In the genomic region with DNA sequence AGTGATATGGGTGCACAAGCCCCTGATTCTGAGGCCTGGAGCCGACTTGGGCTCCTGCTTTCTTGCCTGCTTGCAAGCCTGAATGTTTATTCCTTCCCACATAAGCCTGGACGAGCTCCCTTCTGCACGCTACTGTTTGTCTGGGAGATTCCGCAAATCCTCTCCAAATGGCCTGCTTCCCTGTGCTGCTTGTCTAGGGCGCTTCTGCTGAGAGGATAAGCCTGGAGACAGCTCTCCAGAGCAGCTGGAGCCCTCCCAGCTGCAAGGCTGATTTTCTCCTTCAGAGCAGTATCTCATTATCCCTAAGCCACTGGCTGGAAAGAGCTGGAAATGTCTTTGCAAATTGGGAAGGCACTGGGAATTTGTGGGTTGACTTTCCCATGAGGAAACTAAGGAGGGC, we compare ENCODE assay signal across 18 mouse cellular contexts. TPM values are rescaled to one million over a fixed set of nuclear protein-coding genes. Genes with fewer than 3 reads are reported as not detected.
DNase-seq lines count a peak whose midpoint lies in the region; ATAC-seq and TF ChIP-seq lines count a peak whose summit lies in the region.
"Had no signal": no experiment of that assay in that cellular context is flagged by ENCODE, and none has a peak within 500 bp of the region (broad histone marks: within the 10 kb centered on the region; RNA-seq: fewer than 3 reads in every experiment).

No protein-coding gene starts in this region.

- WGBS in hindbrain, postnatal 0 days: 67% methylated on average over 5 of the region's 5 CpGs
- WGBS in hindbrain, embryonic 14.5 days: 77% methylated on average over 5 of the region's 5 CpGs
- WGBS in midbrain, embryonic 16.5 days: 31% methylated on average over 5 of the region's 5 CpGs

- no peaks in the 10 kb centered on the region for H3K27me3 ChIP-seq in hindbrain, postnatal 0 days (ENCODE audit: insufficient read depth, low read length)
- no peaks in the 10 kb centered on the region for H3K27me3 ChIP-seq in hindbrain, embryonic 14.5 days (ENCODE audit: control insufficient read depth, insufficient read depth, low read length)
- H3K27me3 ChIP-seq in midbrain, embryonic 16.5 days (ENCODE audit: control insufficient read depth, insufficient read depth, low read depth, low read length): no peaks in the 10 kb centered on the region
- H3K27me3 ChIP-seq: hindbrain, embryonic 13.5 days; kidney, embryonic 15.5 days; limb, embryonic 15.5 days; lung, embryonic 15.5 days had no signal

- no peak overlapping the region for H3K4me2 ChIP-seq in hindbrain, postnatal 0 days (ENCODE audit: low read depth, low read length)
- no peak overlapping the region for H3K4me2 ChIP-seq in hindbrain, embryonic 14.5 days (replicated peaks)
- no peak overlapping the region for H3K4me2 ChIP-seq in midbrain, embryonic 16.5 days (ENCODE audit: low read length)
- H3K4me2 ChIP-seq: hindbrain, embryonic 13.5 days; kidney, embryonic 15.5 days; limb, embryonic 15.5 days; lung, embryonic 15.5 days had no signal

- no peak overlapping the region for H3K9ac ChIP-seq in hindbrain, postnatal 0 days (replicated peaks; ENCODE audit: low read length)
- no peak overlapping the region for H3K9ac ChIP-seq in hindbrain, embryonic 14.5 days
- no peak overlapping the region for H3K9ac ChIP-seq in midbrain, embryonic 16.5 days (ENCODE audit: low read depth, low read length)
- H3K9ac ChIP-seq: hindbrain, embryonic 13.5 days; kidney, embryonic 15.5 days; limb, embryonic 15.5 days; lung, embryonic 15.5 days had no signal

- H3K4me1 ChIP-seq in hindbrain, postnatal 0 days (ENCODE audit: insufficient read depth, low read length): no peaks in the 10 kb centered on the region
- no peaks in the 10 kb centered on the region for H3K4me1 ChIP-seq in hindbrain, embryonic 14.5 days (replicated peaks; ENCODE audit: control insufficient read depth, insufficient read depth, low read length)
- 0 out of 2 replicates have a peak, but pooled peaks cover 2% of the 10 kb centered on the region for H3K4me1 ChIP-seq in midbrain, embryonic 16.5 days (ENCODE audit: control insufficient read depth, insufficient read depth, low read length)
- H3K4me1 ChIP-seq: hindbrain, embryonic 13.5 days; kidney, embryonic 15.5 days; lung, embryonic 15.5 days had no signal

- no peak overlapping the region for H3K27ac ChIP-seq in hindbrain, postnatal 0 days
- H3K27ac ChIP-seq in hindbrain, embryonic 14.5 days: no peak overlapping the region
- peak overlapping the region; percentile 45; the same call in 1 of the 2 replicates for H3K27ac ChIP-seq in midbrain, embryonic 16.5 days (ENCODE audit: low read length)
- H3K27ac ChIP-seq: forebrain, embryonic 10.5 days; heart, embryonic 10.5 days; hindbrain, embryonic 13.5 days; kidney, embryonic 15.5 days; limb, embryonic 15.5 days; lung, embryonic 15.5 days had no signal

- no peak for TF ChIP-seq CTCF in hindbrain, postnatal 0 days (IDR thresholded peaks at IDR 0.05; ENCODE audit: low read depth)

- H3K9me3 ChIP-seq in hindbrain, postnatal 0 days (ENCODE audit: low read length): no peaks in the 10 kb centered on the region
- no peaks in the 10 kb centered on the region for H3K9me3 ChIP-seq in hindbrain, embryonic 14.5 days (ENCODE audit: control insufficient read depth, low read length)
- no peaks in the 10 kb centered on the region for H3K9me3 ChIP-seq in midbrain, embryonic 16.5 days (replicated peaks; ENCODE audit: control insufficient read depth, low read length, poor library complexity, severe bottlenecking)
- H3K9me3 ChIP-seq: forebrain, embryonic 10.5 days; heart, embryonic 10.5 days; hindbrain, embryonic 13.5 days; kidney, embryonic 15.5 days; limb, embryonic 15.5 days; lung, embryonic 15.5 days had no signal

- peak; percentile 30 for DNase-seq in hindbrain, postnatal 0 days (ENCODE audit: low spot score)
- no peak for DNase-seq in hindbrain, embryonic 14.5 days (ENCODE audit: low spot score)
- peak; percentile 28 for DNase-seq in right cerebral cortex, postnatal 14 days
- DNase-seq in right cerebral cortex, postnatal 25 days: no peak
- DNase-seq: cerebellum, adult 8-10 months had no signal

- no peak overlapping the region for H3K4me3 ChIP-seq in hindbrain, postnatal 0 days (ENCODE audit: low read length)
- no peak overlapping the region for H3K4me3 ChIP-seq in hindbrain, embryonic 14.5 days (replicated peaks; ENCODE audit: low read length)
- H3K4me3 ChIP-seq in midbrain, embryonic 16.5 days (ENCODE audit: low read depth, low read length): no peak overlapping the region
- H3K4me3 ChIP-seq: forebrain, embryonic 10.5 days; heart, embryonic 10.5 days; hindbrain, embryonic 13.5 days; kidney, embryonic 15.5 days; limb, embryonic 15.5 days; lung, embryonic 15.5 days had no signal

- H3K36me3 ChIP-seq in hindbrain, postnatal 0 days (ENCODE audit: insufficient read depth, low read length): no peaks in the 10 kb centered on the region
- H3K36me3 ChIP-seq in hindbrain, embryonic 14.5 days (replicated peaks; ENCODE audit: control insufficient read depth, insufficient read depth): no peaks in the 10 kb centered on the region
- H3K36me3 ChIP-seq in midbrain, embryonic 16.5 days (ENCODE audit: control insufficient read depth, insufficient read depth, low read length): no peaks in the 10 kb centered on the region
- H3K36me3 ChIP-seq: forebrain, embryonic 10.5 days; heart, embryonic 10.5 days; hindbrain, embryonic 13.5 days; kidney, embryonic 15.5 days; limb, embryonic 15.5 days; lung, embryonic 15.5 days had no signal

- no peak for ATAC-seq in hindbrain, postnatal 0 days
- ATAC-seq in hindbrain, embryonic 14.5 days (ENCODE audit: low FRiP score): no peak
- ATAC-seq in midbrain, embryonic 16.5 days: no peak
- no peak for ATAC-seq in CD4-positive, CD25-positive, alpha-beta regulatory T cell, adult 4 months
- no peak for ATAC-seq in activated CD4-positive, CD25-positive, alpha-beta regulatory T cell, adult 4 months

RNA-seq across cellular contexts. Expression of gene Cyb5rl, which starts 8.7 kb away (rescaled TPM):
- total RNA-seq in hindbrain, postnatal 0 days (2014; rRNA removed): 8.7 and 21.3 TPM in 2 replicates
- polyA plus RNA-seq in hindbrain, postnatal 0 days (2015; fragmentation: Nextera tagmentation; extraction: Ambion mirVana): 4.1 and 4.6 TPM in 2 replicates
- polyA plus RNA-seq in hindbrain, embryonic 14.5 days (2014; fragmentation: Nextera tagmentation; extraction: Ambion mirVana): 2.7 and 4.8 TPM in 2 replicates
- 4.1 and 7.2 TPM in 2 replicates for polyA plus RNA-seq in midbrain, embryonic 16.5 days (2015; fragmentation: Nextera tagmentation; extraction: Ambion mirVana)
- polyA plus RNA-seq in CD4-positive, CD25-positive, alpha-beta regulatory T cell, adult 4 months (2017; shearing (Covaris generic)): 10 to 100 TPM in 1 of 2 experiments, 1 to 10 TPM in 1; 7.1 to 15.3 TPM
- polyA plus RNA-seq in activated CD4-positive, CD25-positive, alpha-beta regulatory T cell, adult 4 months (2017; shearing (Covaris generic)): 1 to 10 TPM; 6.1 to 8.5 TPM

RNA-seq across cellular contexts. Expression of gene Mrpl37, which starts 8.8 kb away (rescaled TPM):
- total RNA-seq in hindbrain, postnatal 0 days (2014; rRNA removed): 59.2 TPM in 2 replicates
- polyA plus RNA-seq in hindbrain, postnatal 0 days (2015; fragmentation: Nextera tagmentation; extraction: Ambion mirVana): 77.8 and 79.7 TPM in 2 replicates
- 86.2 and 89.8 TPM in 2 replicates for polyA plus RNA-seq in hindbrain, embryonic 14.5 days (2014; fragmentation: Nextera tagmentation; extraction: Ambion mirVana)
- polyA plus RNA-seq in midbrain, embryonic 16.5 days (2015; fragmentation: Nextera tagmentation; extraction: Ambion mirVana): 74.1 and 77.3 TPM in 2 replicates
- polyA plus RNA-seq in CD4-positive, CD25-positive, alpha-beta regulatory T cell, adult 4 months (2017; shearing (Covaris generic)): 10 to 100 TPM; 46.4 to 48.2 TPM
- 10 to 100 TPM; 36.0 to 43.2 TPM for polyA plus RNA-seq in activated CD4-positive, CD25-positive, alpha-beta regulatory T cell, adult 4 months (2017; shearing (Covaris generic))

RNA-seq across cellular contexts. Expression of gene Cdcp2, which starts 21.2 kb away (rescaled TPM):
- total RNA-seq in hindbrain, postnatal 0 days (2014; rRNA removed): 0.68 TPM in 1 of 2 replicates, not detected in the other
- polyA plus RNA-seq in hindbrain, postnatal 0 days (2015; fragmentation: Nextera tagmentation; extraction: Ambion mirVana): 0.13 TPM in 1 of 2 replicates, not detected in the other
- polyA plus RNA-seq in hindbrain, embryonic 14.5 days (2014; fragmentation: Nextera tagmentation; extraction: Ambion mirVana): not detected in 2 replicates
- not detected in 2 replicates for polyA plus RNA-seq in midbrain, embryonic 16.5 days (2015; fragmentation: Nextera tagmentation; extraction: Ambion mirVana)
- polyA plus RNA-seq in CD4-positive, CD25-positive, alpha-beta regulatory T cell, adult 4 months (2017; shearing (Covaris generic)): not detected
- polyA plus RNA-seq in activated CD4-positive, CD25-positive, alpha-beta regulatory T cell, adult 4 months (2017; shearing (Covaris generic)): not detected
- total RNA-seq: gastrocnemius, adult 8-10 months; layer of hippocampus, postnatal 25 days; neutrophil, adult 5-6 weeks had no signal
- polyA plus RNA-seq: embryonic facial prominence, embryonic 11.5 days; heart, embryonic 10.5 days; limb, embryonic 15.5 days; lung, embryonic 15.5 days had no signal

Comparison
In these comparisons a context has a peak if more than half of its experiments do, and no peak if none do; other contexts are left out.
1. DNase-seq: peak in hindbrain, postnatal 0 days (single experiment) and right cerebral cortex, postnatal 14 days (single experiment); none in hindbrain, embryonic 14.5 days (single experiment) and right cerebral cortex, postnatal 25 days (single experiment).